Comparison of ENCODE assay signal across 10 mouse cellular contexts in genomic region chr5:117032130-117032529, GRCm38 (mm10).
DNase-seq lines count a peak whose midpoint lies in the region; ATAC-seq lines count a peak whose summit lies in the region.
"Had no signal": no experiment of that assay in that cellular context is flagged by ENCODE, and none has a peak within 500 bp of the region (broad histone marks: within the 10 kb centered on the region; RNA-seq: fewer than 3 reads in every experiment).

No protein-coding gene starts in this region.

- H3K4me1 ChIP-seq in hindbrain, embryonic 15.5 days (replicated peaks) = peaks cover 8% of the 10 kb centered on the region; the same call in 1 of the 2 replicates
- no peaks in the 10 kb centered on the region for H3K4me1 ChIP-seq in hindbrain, embryonic 11.5 days (replicated peaks; ENCODE audit: control insufficient read depth, insufficient read depth, low read length)
- H3K4me1 ChIP-seq: liver, embryonic 15.5 days had no signal

- WGBS in hindbrain, embryonic 15.5 days = 46% methylated on average over 10 of the region's 10 CpGs
- WGBS in hindbrain, embryonic 11.5 days = 81% methylated on average over 10 of the region's 10 CpGs

- ATAC-seq in hindbrain, embryonic 15.5 days (ENCODE audit: low FRiP score, low read depth) = peak; percentile 61; the same call in 1 of the 2 replicates
- no peak for ATAC-seq in hindbrain, embryonic 11.5 days (ENCODE audit: low FRiP score)
- ATAC-seq: CD4-positive, CD25-positive, alpha-beta regulatory T cell, adult 4 months had no signal

- H3K36me3 ChIP-seq in hindbrain, embryonic 15.5 days = no peaks in the 10 kb centered on the region
- no peaks in the 10 kb centered on the region for H3K36me3 ChIP-seq in hindbrain, embryonic 11.5 days (ENCODE audit: control insufficient read depth, insufficient read depth, low read length)
- H3K36me3 ChIP-seq: liver, embryonic 15.5 days had no signal

- DNase-seq in hindbrain, embryonic 11.5 days (ENCODE audit: low spot score) = no peak
- DNase-seq in cerebellum, adult 8-10 months = peak; percentile 82
- peak; percentile 71 to 76 for DNase-seq in layer of hippocampus, adult 8-10 months (ENCODE audit: low spot score in 2 of 2)
- peak; percentile 48 for DNase-seq in right cerebral cortex, postnatal 14 days
- no peak for DNase-seq in kidney, postnatal 36 days
- no peak for DNase-seq in thymus, postnatal 4 days
- no peak for DNase-seq in urinary bladder, postnatal 14 days (ENCODE audit: low spot score)

- no peaks in the 10 kb centered on the region for H3K9me3 ChIP-seq in hindbrain, embryonic 15.5 days
- H3K9me3 ChIP-seq in hindbrain, embryonic 11.5 days (ENCODE audit: control insufficient read depth, low read length) = no peaks in the 10 kb centered on the region
- H3K9me3 ChIP-seq: liver, embryonic 15.5 days had no signal

- peak overlapping the region; percentile 5; the same call in 1 of the 2 replicates for H3K27ac ChIP-seq in hindbrain, embryonic 15.5 days (replicated peaks)
- H3K27ac ChIP-seq in hindbrain, embryonic 11.5 days (ENCODE audit: low read depth, low read length) = no peak overlapping the region
- H3K27ac ChIP-seq: liver, embryonic 15.5 days had no signal

- no peak overlapping the region for H3K9ac ChIP-seq in hindbrain, embryonic 15.5 days
- no peak overlapping the region for H3K9ac ChIP-seq in hindbrain, embryonic 11.5 days (ENCODE audit: low read depth, low read length)
- H3K9ac ChIP-seq: liver, embryonic 15.5 days had no signal

- no peaks in the 10 kb centered on the region for H3K27me3 ChIP-seq in hindbrain, embryonic 15.5 days
- no peaks in the 10 kb centered on the region for H3K27me3 ChIP-seq in hindbrain, embryonic 11.5 days (ENCODE audit: control insufficient read depth, insufficient read depth, low read length)
- H3K27me3 ChIP-seq: liver, embryonic 15.5 days had no signal

- H3K4me3 ChIP-seq in hindbrain, embryonic 15.5 days = no peak overlapping the region
- H3K4me3 ChIP-seq in hindbrain, embryonic 11.5 days (ENCODE audit: low read depth, low read length) = no peak overlapping the region
- H3K4me3 ChIP-seq: liver, embryonic 15.5 days had no signal

- H3K4me2 ChIP-seq in hindbrain, embryonic 15.5 days = no peak overlapping the region
- no peak overlapping the region for H3K4me2 ChIP-seq in hindbrain, embryonic 11.5 days (replicated peaks; ENCODE audit: low read depth, low read length)
- H3K4me2 ChIP-seq: liver, embryonic 15.5 days had no signal

Comparison
In these comparisons a context has a peak if more than half of its experiments do, and no peak if none do; other contexts are left out.
1. DNase-seq: peak in cerebellum, adult 8-10 months (single experiment), layer of hippocampus, adult 8-10 months (2 of 2) and right cerebral cortex, postnatal 14 days (single experiment); none in hindbrain, embryonic 11.5 days (single experiment), kidney, postnatal 36 days (0 of 2), thymus, postnatal 4 days (single experiment) and urinary bladder, postnatal 14 days (single experiment).